ENCODE assay signal across 8 mouse cellular contexts in the genomic region with DNA sequence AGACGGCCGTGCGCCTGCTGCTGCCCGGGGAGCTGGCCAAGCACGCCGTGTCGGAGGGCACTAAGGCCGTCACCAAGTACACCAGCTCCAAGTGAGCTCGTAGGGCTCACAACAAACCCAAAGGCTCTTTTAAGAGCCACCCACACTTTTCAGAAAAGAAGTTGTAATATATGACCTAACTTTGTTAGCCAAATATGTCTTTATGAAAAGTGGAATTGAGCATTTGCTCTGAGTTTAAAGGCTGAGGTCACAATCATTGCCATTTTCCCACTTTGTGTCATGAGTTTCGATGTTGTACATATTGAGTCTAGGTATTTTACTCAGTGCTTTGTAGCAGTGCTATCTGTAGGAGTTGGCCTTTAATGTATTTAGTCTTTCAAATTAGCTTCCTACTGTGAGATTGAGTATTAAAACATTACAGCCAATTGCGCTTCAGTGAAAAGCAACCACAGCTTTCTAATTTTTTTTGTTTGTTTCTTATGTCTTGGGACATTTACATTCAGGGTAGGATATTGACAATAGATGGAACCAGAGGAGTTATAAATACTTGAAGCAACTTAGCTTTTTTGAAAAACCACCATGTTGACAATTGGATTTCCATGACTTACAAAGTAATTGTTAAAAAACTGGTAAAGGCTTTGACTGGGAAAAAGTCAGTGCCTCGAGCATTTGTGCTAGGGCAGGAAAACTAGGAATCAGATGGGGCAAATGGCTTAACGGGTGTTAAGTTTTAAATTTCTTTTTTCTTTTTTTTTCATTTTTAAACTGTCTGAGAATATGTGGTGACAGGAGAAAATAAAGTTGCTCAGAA. TPM values are rescaled to one million over a fixed set of nuclear protein-coding genes. Genes with fewer than 3 reads are reported as not detected.
DNase-seq lines count a peak whose midpoint lies in the region; ATAC-seq lines count a peak whose summit lies in the region.

No protein-coding gene starts in this region.

- no peaks in the 10 kb centered on the region for H3K27me3 ChIP-seq in kidney, embryonic 15.5 days
- no peaks in the 10 kb centered on the region for H3K27me3 ChIP-seq in hindbrain, embryonic 13.5 days
- H3K27me3 ChIP-seq in midbrain, embryonic 12.5 days: no peaks in the 10 kb centered on the region

- H3K4me3 ChIP-seq in kidney, embryonic 15.5 days (replicated peaks): peak overlapping the region; percentile 52
- H3K4me3 ChIP-seq in brown adipose tissue, adult 24 weeks (ENCODE audit: insufficient read depth, low read depth, low read length): peak overlapping the region; percentile 33; the same call in 1 of the 2 replicates
- H3K4me3 ChIP-seq in hindbrain, embryonic 13.5 days: peak overlapping the region; percentile 35
- peak overlapping the region; percentile 47 for H3K4me3 ChIP-seq in midbrain, embryonic 12.5 days

- H3K27ac ChIP-seq in kidney, embryonic 15.5 days: peak overlapping the region; percentile 100
- no peak overlapping the region for H3K27ac ChIP-seq in brown adipose tissue, adult 24 weeks (replicated peaks; ENCODE audit: low read depth, low read length)
- peak overlapping the region; percentile 90 for H3K27ac ChIP-seq in hindbrain, embryonic 13.5 days
- peak overlapping the region; percentile 98 for H3K27ac ChIP-seq in midbrain, embryonic 12.5 days (replicated peaks)

- no peaks in the 10 kb centered on the region for H3K36me3 ChIP-seq in kidney, embryonic 15.5 days
- no peaks in the 10 kb centered on the region for H3K36me3 ChIP-seq in hindbrain, embryonic 13.5 days
- no peaks in the 10 kb centered on the region for H3K36me3 ChIP-seq in midbrain, embryonic 12.5 days

- H3K9me3 ChIP-seq in kidney, embryonic 15.5 days (replicated peaks): no peaks in the 10 kb centered on the region
- H3K9me3 ChIP-seq in hindbrain, embryonic 13.5 days: no peaks in the 10 kb centered on the region
- no peaks in the 10 kb centered on the region for H3K9me3 ChIP-seq in midbrain, embryonic 12.5 days

- H3K9ac ChIP-seq in kidney, embryonic 15.5 days: peak overlapping the region; percentile 60
- H3K9ac ChIP-seq in hindbrain, embryonic 13.5 days: peak overlapping the region; percentile 66
- peak overlapping the region; percentile 47 for H3K9ac ChIP-seq in midbrain, embryonic 12.5 days (replicated peaks)

- DNase-seq in kidney, postnatal 10 days: no peak
- DNase-seq in urinary bladder, adult 18-20 months (ENCODE audit: low spot score in 2 of 2): no peak
- no peak for DNase-seq in adrenal gland, postnatal 25 days
- no peak for DNase-seq in layer of hippocampus, postnatal 14 days (ENCODE audit: low spot score in 2 of 2)

- ATAC-seq in kidney, embryonic 15.5 days (replicated peaks; ENCODE audit: low FRiP score): peak; percentile 1; the same call in 1 of the 2 replicates
- no peak; the same call in 1 of the 2 replicates for ATAC-seq in hindbrain, embryonic 13.5 days (ENCODE audit: low FRiP score)
- peak; percentile 7; the same call in 1 of the 2 replicates for ATAC-seq in midbrain, embryonic 12.5 days (ENCODE audit: low FRiP score, low read depth)

- H3K4me2 ChIP-seq in kidney, embryonic 15.5 days: peak overlapping the region; percentile 59
- peak overlapping the region; percentile 65 for H3K4me2 ChIP-seq in hindbrain, embryonic 13.5 days
- H3K4me2 ChIP-seq in midbrain, embryonic 12.5 days (replicated peaks): peak overlapping the region; percentile 67

- WGBS in kidney, embryonic 15.5 days: 5% methylated on average over 13 of the region's 13 CpGs
- WGBS in hindbrain, embryonic 13.5 days: 1% methylated on average over 13 of the region's 13 CpGs
- 2% methylated on average over 13 of the region's 13 CpGs for WGBS in midbrain, embryonic 12.5 days

- H3K4me1 ChIP-seq in kidney, embryonic 15.5 days: peaks cover 20% of the 10 kb centered on the region
- H3K4me1 ChIP-seq in brown adipose tissue, adult 24 weeks (ENCODE audit: control insufficient read depth, insufficient read depth, insufficient read length, low read length): peaks cover 2% of the 10 kb centered on the region; the same call in 1 of the 2 replicates
- peaks cover 13% of the 10 kb centered on the region for H3K4me1 ChIP-seq in hindbrain, embryonic 13.5 days (replicated peaks)
- peaks cover 21% of the 10 kb centered on the region for H3K4me1 ChIP-seq in midbrain, embryonic 12.5 days

RNA-seq across cellular contexts. Expression of a gene that starts 0.8 kb away (rescaled TPM):
- polyA plus RNA-seq in kidney, embryonic 15.5 days (2015; fragmentation: Nextera tagmentation; extraction: Ambion mirVana): 3.8 and 4.5 TPM in 2 replicates
- not detected in 2 replicates for polyA plus RNA-seq in brown adipose tissue, adult 24 weeks (2012; ENCODE audit: insufficient read depth, insufficient read length, missing spikeins)
- polyA plus RNA-seq in hindbrain, embryonic 13.5 days (2015; fragmentation: Nextera tagmentation; extraction: Ambion mirVana): 0.86 and 1.7 TPM in 2 replicates
- polyA plus RNA-seq in midbrain, embryonic 12.5 days (2016; fragmentation: Nextera tagmentation; extraction: Ambion mirVana): 2.5 and 4.5 TPM in 2 replicates
- 56.1 and 68.8 TPM in 2 replicates for total RNA-seq in adrenal gland, postnatal 25 days (2021)
- total RNA-seq in layer of hippocampus, postnatal 14 days (2021): 10 to 100 TPM; 19.6 to 29.4 TPM

RNA-seq across cellular contexts. Expression of a gene that starts 1.9 kb away (rescaled TPM):
- 12.6 and 13.5 TPM in 2 replicates for polyA plus RNA-seq in kidney, embryonic 15.5 days (2015; fragmentation: Nextera tagmentation; extraction: Ambion mirVana)
- polyA plus RNA-seq in brown adipose tissue, adult 24 weeks (2012; ENCODE audit: insufficient read depth, insufficient read length, missing spikeins): not detected in 2 replicates
- 1.3 and 1.9 TPM in 2 replicates for polyA plus RNA-seq in hindbrain, embryonic 13.5 days (2015; fragmentation: Nextera tagmentation; extraction: Ambion mirVana)
- polyA plus RNA-seq in midbrain, embryonic 12.5 days (2016; fragmentation: Nextera tagmentation; extraction: Ambion mirVana): 7.9 and 9.3 TPM in 2 replicates
- total RNA-seq in adrenal gland, postnatal 25 days (2021): 33.0 and 40.6 TPM in 2 replicates
- 10 to 100 TPM; 11.9 to 12.2 TPM for total RNA-seq in layer of hippocampus, postnatal 14 days (2021)

RNA-seq across cellular contexts. Expression of a gene that starts 3.6 kb away (rescaled TPM):
- polyA plus RNA-seq in kidney, embryonic 15.5 days (2015; fragmentation: Nextera tagmentation; extraction: Ambion mirVana): 39.2 and 44.8 TPM in 2 replicates
- not detected in 2 replicates for polyA plus RNA-seq in brown adipose tissue, adult 24 weeks (2012; ENCODE audit: insufficient read depth, insufficient read length, missing spikeins)
- polyA plus RNA-seq in hindbrain, embryonic 13.5 days (2015; fragmentation: Nextera tagmentation; extraction: Ambion mirVana): 10.5 and 12.7 TPM in 2 replicates
- polyA plus RNA-seq in midbrain, embryonic 12.5 days (2016; fragmentation: Nextera tagmentation; extraction: Ambion mirVana): 53.0 and 53.2 TPM in 2 replicates
- 76.6 and 90.4 TPM in 2 replicates for total RNA-seq in adrenal gland, postnatal 25 days (2021)
- 10 to 100 TPM; 27.5 to 46.6 TPM for total RNA-seq in layer of hippocampus, postnatal 14 days (2021)

RNA-seq across cellular contexts. Expression of a gene that starts 4.8 kb away (rescaled TPM):
- polyA plus RNA-seq in kidney, embryonic 15.5 days (2015; fragmentation: Nextera tagmentation; extraction: Ambion mirVana): 10.8 and 11.3 TPM in 2 replicates
- not detected in 2 replicates for polyA plus RNA-seq in brown adipose tissue, adult 24 weeks (2012; ENCODE audit: insufficient read depth, insufficient read length, missing spikeins)
- 4.2 and 4.4 TPM in 2 replicates for polyA plus RNA-seq in hindbrain, embryonic 13.5 days (2015; fragmentation: Nextera tagmentation; extraction: Ambion mirVana)
- 14.7 and 16.1 TPM in 2 replicates for polyA plus RNA-seq in midbrain, embryonic 12.5 days (2016; fragmentation: Nextera tagmentation; extraction: Ambion mirVana)
- 94.0 and 112 TPM in 2 replicates for total RNA-seq in adrenal gland, postnatal 25 days (2021)
- total RNA-seq in layer of hippocampus, postnatal 14 days (2021): 10 to 100 TPM; 26.7 to 45.4 TPM

RNA-seq across cellular contexts. Expression of a gene that starts 8.7 kb away (rescaled TPM):
- 24.1 and 27.2 TPM in 2 replicates for polyA plus RNA-seq in kidney, embryonic 15.5 days (2015; fragmentation: Nextera tagmentation; extraction: Ambion mirVana)
- polyA plus RNA-seq in brown adipose tissue, adult 24 weeks (2012; ENCODE audit: insufficient read depth, insufficient read length, missing spikeins): 112 and 175 TPM in 2 replicates
- 8.8 and 9.7 TPM in 2 replicates for polyA plus RNA-seq in hindbrain, embryonic 13.5 days (2015; fragmentation: Nextera tagmentation; extraction: Ambion mirVana)
- 13.6 and 14.0 TPM in 2 replicates for polyA plus RNA-seq in midbrain, embryonic 12.5 days (2016; fragmentation: Nextera tagmentation; extraction: Ambion mirVana)
- total RNA-seq in adrenal gland, postnatal 25 days (2021): 248 and 316 TPM in 2 replicates
- total RNA-seq in layer of hippocampus, postnatal 14 days (2021): 10 to 100 TPM; 64.6 to 74.5 TPM
